22 mouse cellular contexts compared by ENCODE assay signal in the genomic region with DNA sequence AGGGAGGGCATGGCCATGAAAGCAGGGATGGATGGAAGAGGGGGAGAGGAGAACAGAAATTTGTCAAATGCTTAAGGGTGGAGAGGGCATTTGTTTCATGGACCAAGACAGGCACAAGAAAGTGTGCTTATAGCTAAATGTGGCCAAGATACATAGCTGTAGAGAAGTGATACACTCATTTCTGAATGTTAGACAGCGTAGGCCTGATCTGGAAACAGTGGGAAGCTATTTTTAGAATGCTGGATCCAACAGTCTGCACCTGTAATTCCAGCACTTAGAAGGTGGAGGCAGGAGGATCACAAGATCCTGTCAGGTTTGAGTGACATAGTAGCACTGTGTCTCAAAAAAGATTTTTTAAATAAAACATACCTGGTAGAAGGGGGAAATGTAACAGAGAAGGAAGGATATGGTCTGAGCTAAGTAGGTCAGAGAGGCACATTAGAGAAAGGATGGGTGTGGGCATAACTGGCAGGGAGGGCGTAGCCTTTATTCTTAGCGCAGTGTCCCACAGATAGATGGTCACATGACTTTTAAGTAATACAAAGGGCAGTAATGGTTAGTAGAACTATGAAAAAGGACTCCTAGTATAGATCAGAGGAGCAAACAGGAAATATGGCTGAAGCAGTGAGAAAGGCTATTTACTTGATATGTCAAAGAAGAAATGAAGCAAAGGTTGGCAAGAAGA.
DNase-seq lines count a peak whose midpoint lies in the region; ATAC-seq and TF ChIP-seq lines count a peak whose summit lies in the region.
"Had no signal": no experiment of that assay in that cellular context is flagged by ENCODE, and none has a peak within 500 bp of the region (broad histone marks: within the 10 kb centered on the region; RNA-seq: fewer than 3 reads in every experiment).

No protein-coding gene starts in this region.

- WGBS in liver, embryonic 14.5 days (ENCODE audit: insufficient replicate concordance) = 70% methylated on average over 3 of the region's 3 CpGs
- 58% methylated on average over 3 of the region's 3 CpGs for WGBS in liver, embryonic 15.5 days (ENCODE audit: insufficient replicate concordance)

- H3K27ac ChIP-seq in liver, embryonic 14.5 days = no peak overlapping the region
- H3K27ac ChIP-seq in liver, embryonic 15.5 days (replicated peaks) = no peak overlapping the region
- H3K27ac ChIP-seq: hindbrain, embryonic 12.5 days; limb, embryonic 12.5 days; lung, embryonic 15.5 days had no signal

- ATAC-seq in frontal cortex, adult (ENCODE audit: low TSS enrichment) = peak; percentile 73
- ATAC-seq in liver, embryonic 14.5 days (ENCODE audit: insufficient read depth) = peak; percentile 46; the same call in 1 of the 2 replicates
- peak; percentile 60 for ATAC-seq in liver, embryonic 15.5 days (ENCODE audit: insufficient read depth)
- ATAC-seq: inflammation-experienced regulatory T-cells, adult 6 months; midbrain, embryonic 16.5 days had no signal

- no peak overlapping the region for H3K4me3 ChIP-seq in liver, embryonic 14.5 days (ENCODE audit: insufficient read depth in 1 of 2, low read depth in 2 of 2, low read length in 2 of 2)
- H3K4me3 ChIP-seq in liver, embryonic 15.5 days (replicated peaks) = no peak overlapping the region
- H3K4me3 ChIP-seq: hindbrain, embryonic 12.5 days; limb, embryonic 12.5 days; lung, embryonic 15.5 days; megakaryocyte, embryonic 14.5 days had no signal

- no peak for TF ChIP-seq CTCF in liver, embryonic 14.5 days (IDR thresholded peaks at IDR 0.05; ENCODE audit: low read depth)

- H3K27me3 ChIP-seq in liver, embryonic 14.5 days (ENCODE audit: control insufficient read depth, insufficient read depth, low read length) = no peaks in the 10 kb centered on the region
- H3K27me3 ChIP-seq in liver, embryonic 15.5 days = no peaks in the 10 kb centered on the region
- H3K27me3 ChIP-seq: CH12.LX; hindbrain, embryonic 12.5 days; limb, embryonic 12.5 days; lung, embryonic 15.5 days; megakaryocyte, embryonic 14.5 days had no signal

- H3K4me2 ChIP-seq in liver, embryonic 14.5 days (ENCODE audit: low read depth) = no peak overlapping the region
- H3K4me2 ChIP-seq in liver, embryonic 15.5 days = no peak overlapping the region
- H3K4me2 ChIP-seq: hindbrain, embryonic 12.5 days; limb, embryonic 12.5 days; lung, embryonic 15.5 days had no signal

- H3K9me3 ChIP-seq in liver, embryonic 14.5 days (ENCODE audit: control insufficient read depth, low read length) = no peaks in the 10 kb centered on the region
- H3K9me3 ChIP-seq in liver, embryonic 15.5 days (replicated peaks) = no peaks in the 10 kb centered on the region
- H3K9me3 ChIP-seq: hindbrain, embryonic 12.5 days; limb, embryonic 12.5 days; lung, embryonic 15.5 days; megakaryocyte, embryonic 14.5 days had no signal

- H3K9ac ChIP-seq in liver, embryonic 14.5 days (replicated peaks) = no peak overlapping the region
- H3K9ac ChIP-seq in liver, embryonic 15.5 days = no peak overlapping the region
- H3K9ac ChIP-seq: hindbrain, embryonic 12.5 days; limb, embryonic 12.5 days; lung, embryonic 15.5 days had no signal

- peaks cover 0 to 6% of the 10 kb centered on the region in 2 experiments; a peak in 2 of 4 replicates for H3K4me1 ChIP-seq in liver, embryonic 14.5 days (replicated peaks; ENCODE audit: control insufficient read depth in 2 of 2, insufficient read depth in 2 of 2, low read length in 1 of 2)
- H3K4me1 ChIP-seq in liver, embryonic 15.5 days (replicated peaks) = peaks cover 7% of the 10 kb centered on the region; the same call in 1 of the 2 replicates
- H3K4me1 ChIP-seq: hindbrain, embryonic 12.5 days; limb, embryonic 12.5 days; lung, embryonic 15.5 days had no signal

- no peak for TF ChIP-seq EP300 in liver, embryonic 14.5 days (IDR thresholded peaks at IDR 0.05; ENCODE audit: low read depth)

- no peak for DNase-seq in frontal cortex, postnatal 10 days (ENCODE audit: low spot score in 2 of 2)
- DNase-seq in liver, embryonic 14.5 days (ENCODE audit: low read depth in 3 of 3, low spot score in 3 of 3) = no peak
- no peak for DNase-seq in liver
- DNase-seq in telencephalon, adult 2 months (ENCODE audit: low read depth, low spot score) = peak; percentile 24
- DNase-seq in urinary bladder, adult 2 months (ENCODE audit: low spot score) = no peak
- no peak for DNase-seq in cerebellum, adult 8-10 months
- DNase-seq: adrenal gland, postnatal 25 days; cerebellum, adult 18-20 months; cerebellum, postnatal 36 days; gastrocnemius, postnatal 36 days; kidney, postnatal 4 days; retina, postnatal 1 day; thymus, postnatal 25 days had no signal

- peaks cover 83% of the 10 kb centered on the region for H3K36me3 ChIP-seq in liver, embryonic 14.5 days (replicated peaks; ENCODE audit: control insufficient read depth, insufficient read depth, low read depth)
- peaks cover 88% of the 10 kb centered on the region for H3K36me3 ChIP-seq in liver, embryonic 15.5 days (replicated peaks)
